Mouse (Mus musculus): ENCODE data around the gene C1qa.

C1qa gene

DNA sequence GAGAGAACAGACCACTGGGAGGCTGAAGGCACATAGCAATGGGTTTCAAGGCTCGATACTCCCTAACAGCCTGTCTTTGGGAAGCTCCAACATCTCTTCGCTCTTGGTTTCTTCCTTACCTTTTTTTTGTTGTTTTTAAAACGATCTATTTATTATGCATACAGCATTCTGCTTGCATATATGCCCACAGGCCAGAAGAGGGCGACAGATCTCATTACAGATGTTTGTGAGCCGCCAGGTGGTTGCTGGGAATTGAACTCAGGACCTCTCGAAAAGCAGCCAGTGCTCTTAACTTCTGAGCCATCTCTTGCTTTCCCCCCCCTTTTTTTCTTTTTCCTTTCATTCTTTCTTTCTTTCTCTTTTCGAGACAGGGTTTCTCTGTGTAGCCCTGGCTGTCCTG is 551 bp upstream of the C1qa start:
- DNase-seq, result no peak

DNA sequence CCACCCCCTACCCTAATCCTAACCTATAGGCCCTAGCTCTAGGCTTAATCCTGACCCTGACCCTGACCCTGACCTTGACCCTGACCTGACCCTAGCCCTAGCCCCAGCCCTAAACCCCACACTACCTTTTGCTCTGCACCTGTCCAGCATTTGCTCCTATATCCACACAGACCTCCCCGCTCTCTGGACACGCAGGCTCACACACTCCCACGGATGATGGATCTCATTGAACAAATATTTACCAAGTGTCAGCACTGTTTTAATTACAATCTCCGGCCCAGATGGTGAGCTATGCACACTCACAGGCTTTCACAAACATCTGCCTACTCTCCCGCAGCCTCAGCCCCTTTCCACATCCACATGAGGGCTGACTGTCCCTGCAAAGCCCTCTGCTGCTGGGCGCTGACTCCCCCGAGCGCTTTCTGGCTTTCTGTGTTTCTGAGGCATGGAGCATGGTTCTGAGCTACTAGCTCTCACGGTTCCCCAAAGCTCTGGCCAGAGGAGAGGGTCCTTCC is 462 bp downstream of the C1qa start:
- DNase-seq, result no peak

DNA sequence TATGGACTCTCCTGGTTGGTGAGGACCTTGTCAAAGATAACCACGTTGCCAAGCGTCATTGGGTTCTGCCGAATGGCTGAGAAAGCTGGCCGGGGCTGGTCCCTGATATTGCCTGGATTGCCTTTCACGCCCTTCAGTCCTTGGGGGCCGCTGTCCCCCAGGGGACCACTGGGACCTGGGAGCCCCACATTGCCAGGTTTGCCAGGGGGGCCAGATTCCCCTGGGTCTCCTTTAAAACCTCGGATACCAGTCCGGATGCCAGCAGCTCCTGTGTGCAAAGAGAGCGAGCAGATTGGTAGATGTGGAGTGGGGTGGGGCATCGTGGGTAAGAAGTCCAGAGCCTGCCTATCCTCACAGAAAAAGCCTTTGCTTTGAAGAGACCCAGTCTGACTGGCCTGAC is 2.1 kb downstream of the C1qa start:
- no peak for DNase-seq

DNA sequence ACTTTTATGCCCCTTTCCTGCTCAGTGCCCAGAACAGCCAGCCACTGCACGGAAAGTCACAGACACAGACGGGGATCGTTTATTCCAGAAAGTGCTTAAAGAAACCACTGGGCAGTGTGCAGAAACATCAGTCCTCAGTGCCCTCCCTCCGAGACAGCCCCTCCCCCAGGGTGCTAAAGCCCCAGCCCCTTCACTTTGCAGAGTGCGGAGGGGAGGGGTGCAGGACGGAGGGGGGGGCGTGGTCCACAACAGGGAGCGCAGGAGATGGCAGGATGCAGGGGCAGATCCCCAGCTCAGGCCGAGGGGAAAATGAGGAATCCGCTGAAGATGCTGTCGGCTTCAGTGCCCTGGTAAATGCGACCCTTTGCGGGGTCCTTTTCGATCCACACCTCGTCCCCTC is 2.7 kb downstream of the C1qa start:
- no peak for DNase-seq

DNA sequence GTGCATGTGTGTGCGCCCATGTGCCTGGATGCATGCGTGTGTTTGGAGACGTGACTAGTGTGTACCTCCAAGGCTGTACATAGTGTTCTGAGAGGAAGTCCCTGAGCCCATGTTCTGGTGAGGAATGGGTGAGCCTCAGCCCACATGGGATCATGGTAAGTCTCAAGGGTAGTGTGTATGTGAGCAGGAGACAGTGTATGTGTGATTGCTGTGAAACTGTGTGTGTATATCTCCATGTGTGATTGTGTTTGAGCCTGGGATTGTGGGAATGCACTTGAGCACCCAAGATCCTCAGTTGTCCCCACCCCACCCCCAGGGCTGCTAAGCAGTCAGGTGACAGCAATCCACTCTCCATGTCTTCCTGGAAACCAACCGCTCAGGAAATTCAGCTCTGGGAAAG is 3.8 kb downstream of the C1qa start:
- no peak for DNase-seq

DNA sequence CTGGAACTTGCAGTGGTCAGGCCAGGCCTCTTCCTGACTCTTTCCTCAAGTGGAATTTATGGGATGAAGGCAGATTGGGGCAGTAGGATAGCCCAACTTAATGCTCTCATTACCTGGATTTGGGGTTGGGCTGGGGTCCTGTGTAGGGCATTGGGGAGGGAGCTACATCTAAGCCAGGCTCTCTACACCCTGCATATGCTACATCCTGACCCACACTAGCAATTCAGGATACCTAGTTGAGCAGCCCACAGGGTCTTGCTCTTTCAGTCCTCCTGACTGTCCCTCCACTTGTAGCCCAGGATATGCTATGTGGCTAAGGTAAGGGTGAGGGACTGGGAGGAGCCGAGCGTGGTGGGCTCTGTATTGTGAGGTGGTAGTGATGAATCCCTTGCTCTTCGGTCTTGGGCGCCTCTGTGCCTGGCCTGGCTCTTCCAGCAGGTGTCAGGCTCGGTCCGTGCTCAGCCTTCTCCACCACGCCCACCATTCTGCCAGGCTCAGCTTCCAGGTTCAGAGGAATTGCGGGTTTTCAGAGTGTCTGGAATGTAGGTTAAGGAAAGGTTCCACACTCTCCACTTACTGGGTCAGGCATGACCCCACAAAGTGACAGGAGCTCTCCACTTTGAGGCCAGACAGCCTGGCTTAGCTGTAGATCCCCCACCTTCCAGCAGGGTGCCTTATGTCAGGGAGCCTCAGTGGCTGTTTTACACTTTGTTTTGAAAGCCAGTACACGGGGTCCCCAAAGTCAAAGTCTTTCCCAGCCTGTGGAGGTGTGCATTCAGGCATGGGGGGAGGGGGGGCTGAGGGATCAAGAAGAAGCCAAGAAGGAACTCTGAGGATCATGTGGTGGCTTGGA is 4.7 kb downstream of the C1qa start:
- DNase-seq, result peak; percentile 87 to 88

DNA sequence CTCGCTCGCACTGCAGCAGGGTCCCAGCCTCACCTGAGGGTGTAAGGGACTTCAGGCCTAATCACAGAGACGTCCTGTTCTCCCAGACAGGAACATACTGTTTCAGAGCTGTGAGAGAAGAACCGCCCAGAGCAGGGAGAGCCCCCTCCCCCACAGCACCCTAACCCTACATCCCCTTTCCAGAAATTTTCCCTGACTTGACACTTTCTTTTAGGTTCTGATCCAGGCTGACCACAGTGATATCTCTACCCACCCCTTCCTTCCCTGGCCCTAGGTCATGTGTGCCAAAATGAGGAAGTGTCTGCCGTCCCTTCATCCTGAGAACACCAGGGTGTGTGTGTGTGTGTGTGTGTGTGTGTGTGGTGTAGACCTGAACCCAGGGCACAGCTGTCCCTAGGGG is 5.8 kb downstream of the C1qa start, which contains the start of gene C1qc:
Gene C1qc (minus strand): TSS at position 255 of the 400 bp plus-strand sequence.
- no peak for DNase-seq

DNA sequence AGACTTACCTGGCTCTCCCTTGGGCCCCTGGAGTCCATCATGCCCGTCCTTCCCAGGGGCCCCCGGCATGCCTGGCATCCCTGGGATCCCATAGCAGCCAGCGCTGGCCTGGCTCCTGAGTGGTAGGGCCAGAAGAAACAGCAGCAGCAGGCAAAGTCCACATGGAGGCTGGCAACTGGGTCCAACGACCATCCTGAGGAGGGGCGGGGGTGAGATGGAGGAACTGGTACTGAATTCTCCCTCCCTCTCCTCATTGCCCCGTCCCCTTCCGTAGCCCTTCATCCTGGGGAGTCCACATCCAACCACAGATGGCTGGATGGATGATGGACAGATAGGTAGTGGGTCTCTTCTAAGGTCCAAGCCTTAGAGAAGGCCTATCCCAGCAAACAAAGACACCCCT is 6.2 kb downstream of the C1qa start:
- DNase-seq, result no peak

DNA sequence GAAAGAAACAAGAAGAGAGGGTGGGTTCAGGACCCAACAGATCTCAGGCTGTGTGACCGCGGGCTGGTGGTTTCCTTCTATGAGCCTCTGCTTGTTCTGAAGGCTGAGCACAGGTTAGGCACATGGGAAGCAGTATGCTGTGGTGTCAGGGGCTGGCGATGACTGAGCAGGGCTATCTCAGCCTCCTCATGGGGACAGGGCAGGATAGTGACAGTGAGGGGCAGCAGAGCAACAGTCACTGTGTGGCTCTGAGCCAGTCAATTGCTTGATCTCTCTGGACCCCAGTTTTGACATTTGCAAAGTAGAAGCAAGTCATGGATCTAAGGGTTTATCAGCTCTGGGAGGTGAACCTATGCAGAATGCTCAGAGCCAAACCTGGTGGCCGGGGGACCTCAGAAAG is 7.5 kb downstream of the C1qa start:
- DNase-seq, result no peak

DNA sequence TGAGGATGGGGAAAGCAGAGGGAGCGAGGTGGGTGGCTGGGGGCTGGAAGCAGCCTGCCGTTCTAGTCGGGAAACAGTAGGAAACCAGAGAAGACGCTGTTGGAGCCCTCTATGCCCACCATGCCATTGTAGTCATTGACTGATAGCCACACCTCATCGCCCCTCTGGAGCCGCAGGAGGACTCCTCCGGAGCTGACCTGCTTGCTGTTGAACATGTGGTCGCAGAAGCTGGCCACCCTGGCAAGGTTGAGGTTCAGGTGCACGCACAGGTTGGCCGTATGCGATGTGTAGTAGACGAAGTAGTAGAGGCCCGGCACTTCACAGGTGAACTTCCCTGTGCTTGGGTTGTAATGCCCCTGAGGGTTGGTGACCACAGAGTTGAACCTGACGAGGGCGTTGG is 8.6 kb downstream of the C1qa start:
- no peak for DNase-seq

DNA sequence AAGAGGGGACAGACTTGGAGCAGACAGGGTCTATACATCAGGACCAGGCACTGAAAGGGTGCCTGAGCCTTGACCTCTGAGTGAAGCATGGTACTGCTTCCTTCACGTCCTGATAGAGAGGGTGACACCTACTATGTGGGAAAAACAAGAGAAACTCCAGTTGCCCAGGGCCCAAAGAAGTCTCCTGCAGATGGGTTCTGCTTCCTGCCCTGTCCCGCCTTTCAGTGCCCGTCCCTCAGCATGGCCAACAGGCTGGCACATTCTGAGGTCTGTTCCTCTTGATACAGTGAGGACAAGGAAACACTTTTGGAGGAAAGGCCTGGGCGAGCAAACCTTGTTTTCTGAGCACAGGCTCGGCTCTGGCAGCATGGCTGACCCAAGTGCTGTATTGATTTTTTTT is 10.9 kb downstream of the C1qa start:
- no peak for DNase-seq

DNA sequence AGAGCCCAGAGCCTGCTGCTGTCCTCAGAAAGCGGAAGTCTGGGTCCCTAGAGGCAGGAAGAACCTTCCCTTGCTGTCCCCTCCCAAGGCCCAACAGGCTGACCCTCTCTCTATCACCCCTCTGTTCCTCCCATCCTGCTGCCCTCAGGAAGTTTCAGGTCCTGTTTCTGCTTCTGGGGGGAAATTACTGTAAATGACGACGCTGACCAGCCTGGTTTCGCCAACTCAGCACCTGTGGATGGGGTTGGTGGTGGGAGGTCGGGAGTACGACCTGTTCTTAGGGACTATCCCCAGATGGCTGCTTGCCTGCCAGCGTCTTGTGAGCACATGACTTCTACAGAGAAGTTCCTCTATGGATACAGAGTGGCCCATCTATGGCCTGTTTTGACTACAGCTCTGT is 12.5 kb downstream of the C1qa start, which contains the start of gene C1qb:
Gene C1qb (minus strand): TSS at position 87 of the 400 bp plus-strand sequence.
- DNase-seq, result no peak

DNA sequence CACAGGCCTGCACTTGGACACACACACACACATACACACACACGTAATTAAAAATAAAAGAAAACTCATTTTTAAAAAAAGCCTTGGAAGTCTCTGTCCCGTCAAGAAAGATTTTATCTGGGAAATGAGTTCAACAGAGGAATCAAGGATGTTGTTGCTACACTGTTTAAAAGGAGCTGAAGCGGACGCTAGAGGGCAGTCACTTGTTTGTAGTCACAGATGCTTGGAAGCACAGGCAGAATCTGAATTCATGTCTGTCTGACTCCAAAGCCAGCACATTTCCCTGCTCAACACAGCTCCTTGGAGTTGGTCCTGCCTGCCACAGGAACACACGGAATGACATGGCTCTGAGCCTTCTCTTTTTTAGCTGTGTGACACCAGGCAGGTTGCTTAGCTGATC is 20.0 kb downstream of the C1qa start:
- peak in 1 of 2 experiments; percentile 31 for DNase-seq

DNA sequence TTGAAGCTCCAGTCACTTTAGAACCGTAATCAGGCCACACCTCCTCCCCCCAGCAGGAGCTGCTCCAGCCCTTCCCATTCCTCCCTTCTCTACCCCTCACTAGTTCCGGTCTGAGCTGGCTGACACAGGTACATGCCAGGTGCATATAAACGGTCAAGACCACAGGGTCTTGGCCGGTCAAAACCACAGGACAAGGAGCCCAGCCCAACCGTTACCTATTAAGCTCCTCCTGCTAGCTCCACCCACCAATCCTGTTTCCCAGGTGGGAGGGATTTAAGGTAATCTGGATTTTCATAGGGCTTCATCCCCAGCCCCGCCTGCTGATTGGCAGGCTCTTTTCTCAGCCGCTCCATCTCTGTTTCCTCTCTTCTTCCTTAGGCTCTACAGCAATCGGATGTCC is 20.4 kb downstream of the C1qa start:
- no peak for DNase-seq

DNA sequence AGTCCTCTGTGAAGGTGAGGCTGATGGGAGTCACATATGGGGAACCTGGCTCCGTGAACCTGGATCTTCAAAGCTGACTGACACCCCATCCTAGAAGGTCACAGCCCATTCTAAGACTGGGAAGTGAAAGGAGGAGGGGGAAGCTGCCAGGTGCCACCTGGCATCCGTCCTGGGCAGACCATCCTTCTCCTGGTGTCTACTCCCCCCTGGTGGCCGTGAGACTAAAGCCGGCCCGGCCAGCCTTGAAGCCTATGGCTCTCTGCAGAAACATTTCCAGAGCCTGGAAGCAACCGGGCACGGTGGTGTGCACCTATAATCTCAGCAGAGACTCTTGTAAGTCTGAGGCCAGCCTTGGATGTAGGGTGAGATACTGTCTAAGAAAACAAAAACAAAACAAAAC is 21.6 kb downstream of the C1qa start:
- DNase-seq, result peak; percentile 90 to 96

DNA sequence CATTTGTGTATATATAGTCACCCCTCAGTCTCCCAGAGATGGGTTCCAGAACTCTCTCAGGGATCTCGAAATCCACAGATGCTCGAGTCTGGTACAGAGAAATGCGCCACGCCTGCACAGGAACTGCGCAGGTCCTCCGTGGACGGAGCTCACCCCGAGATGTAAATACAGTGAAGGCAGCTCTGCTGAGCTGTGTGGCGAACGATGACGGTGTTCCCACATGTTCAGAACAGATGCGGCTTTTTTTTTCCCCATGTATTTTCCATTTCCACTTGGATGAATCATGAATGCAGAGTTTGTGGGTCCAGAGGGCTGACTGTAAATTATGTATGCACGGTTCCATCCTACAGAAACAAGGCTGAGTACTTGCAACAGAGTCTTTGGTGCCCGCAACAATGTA is 23.6 kb downstream of the C1qa start:
- DNase-seq, result no peak

DNA sequence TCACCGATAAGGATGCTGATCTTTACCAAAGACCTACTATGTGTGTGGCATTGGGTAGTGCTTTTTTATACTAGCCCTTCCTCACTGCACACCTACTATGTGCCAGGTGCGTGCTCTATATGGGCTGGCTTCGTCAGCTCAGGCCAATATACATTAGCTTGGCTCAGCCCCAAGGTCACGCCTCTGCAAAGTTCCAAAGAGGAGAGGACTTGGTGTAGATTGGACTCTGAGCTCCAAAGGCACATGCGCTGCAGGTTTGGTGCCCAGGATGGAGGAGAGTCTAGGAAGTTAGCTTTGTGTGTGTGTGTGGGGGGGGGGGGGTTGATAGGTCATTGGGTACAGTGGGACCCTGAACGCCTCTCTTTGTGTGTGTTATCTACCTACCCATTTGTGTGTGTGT is 30.2 kb downstream of the C1qa start:
- no peak for DNase-seq

DNA sequence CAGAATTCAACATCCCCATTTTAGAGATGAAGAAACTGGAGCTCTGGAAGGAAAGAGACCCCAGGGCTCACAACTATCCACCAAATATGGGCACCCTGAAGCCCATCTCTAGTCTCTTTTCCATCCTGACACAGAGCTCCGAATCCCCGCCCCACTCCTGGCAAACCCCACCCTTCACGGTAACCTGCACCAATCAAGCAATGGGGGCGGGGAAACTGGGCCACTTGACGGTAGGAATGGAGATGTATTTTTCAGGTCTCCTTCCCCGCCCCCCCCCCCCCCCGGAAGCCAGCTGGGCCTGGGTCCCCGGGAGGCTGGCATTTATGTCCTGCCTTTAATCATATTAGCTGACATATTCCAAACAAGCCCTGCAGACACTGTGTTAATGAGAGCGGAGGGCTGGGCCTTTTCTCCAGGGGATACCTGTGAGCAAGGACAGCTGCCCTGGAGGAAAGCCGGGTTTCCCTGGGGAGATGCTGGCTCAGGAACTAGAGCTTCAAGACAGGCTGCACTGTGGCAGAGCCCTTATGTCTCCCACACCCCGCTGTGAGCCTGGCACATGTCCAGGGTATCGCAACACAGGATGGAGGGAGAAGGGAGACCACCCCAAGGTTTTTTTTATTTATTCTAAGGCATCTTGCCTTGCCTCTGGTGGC is 30.8 kb downstream of the C1qa start:
- peak; percentile 78 to 87 for DNase-seq

DNA sequence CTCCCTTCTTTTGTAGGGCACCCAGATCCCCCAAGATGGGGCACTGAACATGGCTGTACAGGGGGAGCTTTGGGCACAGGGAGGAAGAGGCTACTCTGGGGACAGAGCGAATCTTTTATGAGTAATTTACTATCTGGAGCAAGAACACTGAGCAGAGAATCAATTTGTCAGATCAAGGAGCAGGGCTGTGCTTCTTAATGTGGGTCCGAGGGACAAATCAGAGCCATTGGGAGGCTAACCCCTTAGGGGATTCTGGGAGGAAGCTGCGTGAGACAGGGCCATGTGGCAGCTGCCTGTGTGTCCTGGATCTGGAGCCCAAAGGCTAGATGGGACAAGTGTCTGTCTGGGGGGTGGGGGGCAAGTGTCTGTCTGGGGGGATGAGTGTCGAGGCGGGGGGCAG is 33.1 kb downstream of the C1qa start:
- no peak for DNase-seq

DNA sequence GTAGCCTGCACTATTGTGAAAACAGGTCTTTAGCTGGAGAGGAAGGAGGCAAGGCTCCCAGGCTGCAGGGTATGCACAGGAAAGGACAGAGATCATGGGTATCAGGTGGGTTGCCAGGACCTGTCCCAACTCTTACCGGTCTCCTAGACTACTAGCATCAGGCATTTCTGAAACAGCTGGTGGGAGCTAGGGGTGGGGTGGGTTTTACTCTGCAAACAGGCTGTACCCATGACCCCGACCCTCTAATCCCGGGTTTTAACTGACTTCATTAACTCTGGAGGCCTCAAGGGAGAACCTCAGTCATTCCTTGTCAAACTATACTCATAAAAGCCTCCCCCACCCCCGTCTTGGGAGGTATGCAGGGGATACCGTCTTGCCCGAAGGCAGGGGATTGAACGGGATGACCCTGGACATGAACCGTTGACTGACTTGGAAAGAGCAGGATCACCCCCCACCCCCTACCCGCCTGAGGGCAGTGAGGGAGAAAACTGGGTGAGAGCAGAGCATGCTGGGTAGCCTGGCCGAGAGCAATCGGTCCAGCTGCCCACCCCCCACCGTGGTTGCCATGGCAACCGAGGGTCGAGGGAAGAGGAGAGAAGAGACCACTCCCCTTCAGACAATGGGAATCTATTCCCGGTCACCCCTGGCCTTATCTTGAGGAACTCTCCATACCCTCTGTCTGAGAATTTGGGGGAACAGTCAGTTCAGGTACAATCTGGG is 33.7 kb downstream of the C1qa start:
- peak; percentile 29 to 80 for DNase-seq

DNA sequence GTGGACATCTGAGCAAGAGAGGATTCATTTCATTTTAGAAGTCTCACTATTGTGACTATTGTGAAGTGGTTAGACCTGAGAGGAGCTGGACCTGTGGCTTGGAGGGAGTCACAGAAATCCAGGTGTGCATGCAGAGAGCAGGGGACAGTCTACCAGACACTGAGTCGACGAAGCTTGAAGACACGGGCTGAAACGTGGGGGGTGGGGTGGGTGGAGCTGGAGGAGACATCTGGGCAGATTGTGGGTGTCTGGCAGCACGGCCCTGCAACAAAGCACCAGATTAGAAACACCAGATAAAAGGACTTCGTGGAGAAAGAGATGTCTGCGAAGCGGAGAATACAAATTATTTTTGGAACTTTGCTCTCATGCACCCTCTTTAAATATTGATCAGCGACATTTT is 35.1 kb downstream of the C1qa start:
- DNase-seq, result no peak

DNA sequence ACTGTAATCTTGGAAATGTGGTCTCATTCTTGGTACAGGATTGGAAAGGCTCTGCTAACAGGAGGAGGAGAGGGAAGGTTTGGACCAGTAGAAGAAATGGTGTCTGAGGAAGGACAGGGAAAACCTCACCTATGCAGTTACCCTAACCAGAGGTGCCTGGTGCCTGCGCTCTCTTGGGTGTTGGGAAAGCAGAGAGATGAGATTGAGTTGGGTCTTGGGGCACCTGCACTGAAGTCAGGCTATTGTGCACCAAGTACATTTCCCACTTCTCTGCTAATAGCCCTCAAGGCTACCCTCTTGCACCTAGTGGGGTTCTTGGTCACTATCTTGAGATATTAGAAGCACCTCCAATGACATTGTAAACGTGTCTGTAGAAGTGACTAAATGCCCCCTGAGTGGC is 36.2 kb downstream of the C1qa start:
- no peak for DNase-seq

DNA sequence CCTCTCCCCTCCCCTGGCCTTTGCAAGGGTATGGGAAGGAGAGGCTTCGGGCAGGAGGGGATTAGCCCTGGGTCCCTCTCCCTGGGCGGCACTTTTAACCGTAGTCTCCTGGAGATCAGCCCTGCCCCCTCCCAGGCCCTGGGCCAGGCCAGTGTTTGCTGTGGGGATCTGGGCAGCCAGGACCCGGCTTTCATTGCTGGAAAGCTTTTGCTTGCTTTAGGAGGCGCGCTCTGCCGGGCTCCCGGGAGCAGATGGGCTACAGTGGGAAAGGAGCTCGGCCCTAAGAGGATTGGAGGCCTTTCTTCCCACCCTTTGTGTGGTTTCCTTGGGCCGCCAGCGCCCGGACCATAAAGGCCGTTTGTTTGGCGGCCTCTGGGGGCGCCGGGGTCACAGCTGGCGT is 36.8 kb downstream of the C1qa start:
- DNase-seq, result peak in 1 of 2 experiments; percentile 40

DNA sequence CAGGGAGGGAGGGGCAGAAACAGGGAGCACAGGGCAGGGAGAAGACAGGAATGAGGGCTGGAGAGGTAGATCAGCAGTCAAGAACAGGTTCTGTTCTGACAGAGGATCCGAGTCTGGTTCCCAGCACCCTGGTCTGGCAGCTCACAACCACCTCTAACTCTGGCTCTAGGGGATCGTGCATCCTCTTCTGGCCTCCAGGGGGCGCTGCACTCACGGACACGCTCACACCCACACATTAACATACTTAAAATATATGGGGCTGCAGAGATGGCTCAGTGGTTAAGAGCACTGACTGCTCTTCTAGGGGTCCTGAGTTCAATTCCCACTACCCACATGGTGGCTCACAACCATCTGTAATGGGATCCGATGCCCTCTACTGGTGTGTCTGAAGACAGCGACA is 38.6 kb downstream of the C1qa start:
- DNase-seq, result no peak

All from cerebellum, postnatal 14 days (tissue).